Mouse (Mus musculus) layer of hippocampus, adult 2 months (tissue): ENCODE data around the gene Map7. TPM values are rescaled to one million over a fixed set of nuclear protein-coding genes. Genes with fewer than 3 reads are reported as not detected.

ENCODE experiments used
- DNase-seq, 2 experiments: peaks; one replicate each; pipeline ENCODE4 v3.0.0; 2022; ENCODE audit warnings: low spot score in 2 of 2
- H3K27ac ChIP-seq: fragments of 200-600 bp; 2 replicates; pipeline ENCODE4 v1.8.1; 2022
- H3K4me3 ChIP-seq: fragments of 200-600 bp; 2 replicates; pipeline ENCODE4 v1.8.1; 2022; ENCODE audit warnings: mild to moderate bottlenecking
- CTCF ChIP-seq: fragments of 200-600 bp; conservative IDR thresholded peaks from 2 replicates; pipeline ENCODE4 v1.8.1; 2022; ENCODE audit warnings: antibody characterized with exemption, mild to moderate bottlenecking, moderate library complexity
- long read RNA-seq, 2 experiments: library from polyadenylated mRNA; stranded (forward); transcript quantifications; one replicate each; pipeline ENCODE4 v2.0.0; 2021; ENCODE audit warnings: borderline mapping rate in 2 of 2
- total RNA-seq, 2 experiments: library from RNA; stranded (reverse); gene quantifications; 2 replicates each; pipeline ENCODE4 v1.2.3; 2021

Gene Map7
- total RNA-seq = 100 to 1,000 TPM; 109 to 127 TPM
- long read RNA-seq, experiment 1, full-length matches to known transcripts = 12 of 39 reads
- long read RNA-seq, experiment 1, partial matches to known transcripts = 9 of 39 reads
- long read RNA-seq, experiment 1, other reads (novel, unspliced or antisense) = 18 of 39 reads
- long read RNA-seq, experiment 2, full-length matches to known transcripts = 22 of 74 reads
- long read RNA-seq, experiment 2, partial matches to known transcripts = 13 of 74 reads
- long read RNA-seq, experiment 2, other reads (novel, unspliced or antisense) = 39 of 74 reads

- H3K4me3 ChIP-seq = peak within 1 kb of the TSS; percentile 74
- DNase-seq = no peak
- no peak for TF ChIP-seq CTCF
- peak within 1 kb of the TSS; percentile 96 for H3K27ac ChIP-seq
These were observed at the start of gene Map7 for GRCm38 (mm10) chr10:20148130-20148772. Gene Map7 (plus strand): TSS chr10:20148471.

- no peak for DNase-seq
- TF ChIP-seq CTCF = no peak
- H3K4me3 ChIP-seq = no peak overlapping the region
- no peak overlapping the region for H3K27ac ChIP-seq
These were observed 46.8 kb upstream of the Map7 start for GRCm38 (mm10) chr10:20101456-20101855.

- no peak overlapping the region for H3K27ac ChIP-seq
- H3K4me3 ChIP-seq = no peak overlapping the region
- TF ChIP-seq CTCF = no peak
- DNase-seq = peak in 1 of 2 experiments; percentile 30
These were observed 43.9 kb upstream of the Map7 start for GRCm38 (mm10) chr10:20104271-20104931.

- no peak for DNase-seq
- Histone ChIP-seq H3K4me3 (no peak overlapping the region), H3K27ac (no peak overlapping the region)
- no peak for TF ChIP-seq CTCF
These were observed 42.7 kb upstream of the Map7 start for GRCm38 (mm10) chr10:20105575-20105974.

- no peak for DNase-seq
- no peak overlapping the region for H3K27ac ChIP-seq
- no peak overlapping the region for H3K4me3 ChIP-seq
- TF ChIP-seq CTCF = no peak
These were observed 41.2 kb upstream of the Map7 start for GRCm38 (mm10) chr10:20107031-20107430.

GRCm38 (mm10) chr10:20111508-20111907 is 36.8 kb upstream of the Map7 start:
- TF ChIP-seq CTCF = no peak

GRCm38 (mm10) chr10:20112026-20112973 is 36.0 kb upstream of the Map7 start:
- Histone ChIP-seq H3K27ac (no peak overlapping the region), H3K4me3 (no peak overlapping the region)
- TF ChIP-seq CTCF = no peak
- DNase-seq = no peak

More at GRCm38 (mm10) chr10:20111508-20111907, 36.8 kb upstream of the Map7 start:
- no peak overlapping the region for H3K4me3 ChIP-seq
- H3K27ac ChIP-seq = no peak overlapping the region
- DNase-seq = no peak

- DNase-seq = no peak
- Histone ChIP-seq H3K4me3 (no peak overlapping the region), H3K27ac (no peak overlapping the region)
- no peak for TF ChIP-seq CTCF
These were observed 28.5 kb upstream of the Map7 start for GRCm38 (mm10) chr10:20119504-20120425.

- Histone ChIP-seq H3K27ac (no peak overlapping the region), H3K4me3 (no peak overlapping the region)
- DNase-seq = no peak
- no peak for TF ChIP-seq CTCF
These were observed 26.3 kb upstream of the Map7 start for GRCm38 (mm10) chr10:20121981-20122380.

GRCm38 (mm10) chr10:20123401-20123800 is 24.9 kb upstream of the Map7 start:
- no peak for TF ChIP-seq CTCF
- DNase-seq = no peak
- Histone ChIP-seq H3K27ac (peak overlapping the region; percentile 46; the same call in 1 of the 2 replicates), H3K4me3 (no peak overlapping the region)

- H3K27ac ChIP-seq = no peak overlapping the region
- no peak for DNase-seq
- H3K4me3 ChIP-seq = no peak overlapping the region
- TF ChIP-seq CTCF = no peak
These were observed 23.7 kb upstream of the Map7 start for GRCm38 (mm10) chr10:20124576-20124975.

- DNase-seq = peak; percentile 59 to 62
- Histone ChIP-seq H3K27ac (peak overlapping the region; percentile 11; the same call in 1 of the 2 replicates), H3K4me3 (no peak overlapping the region)
- TF ChIP-seq CTCF = peak; percentile 97
These were observed 23.0 kb upstream of the Map7 start for GRCm38 (mm10) chr10:20125226-20125625.
